Mouse (Mus musculus) forebrain, embryonic 12.5 days (tissue): ENCODE measurements at regions not wholly inside any gene's neighbourhood (a gene's known extent, or its start where the extent isn't known, plus 50 kb on each side); places are given as distances from the start of the nearest gene placed in this dataset.

ENCODE experiments used
- ATAC-seq: fragments of 200-750 bp; cut with Nextera tagmentation; 2 replicates; pipeline ENCODE4 v1.8.0; 2017; ENCODE audit warnings: moderate TSS enrichment; ENCODE audit not compliant: low FRiP score
- H3K27ac ChIP-seq: fragments of 300-500 bp; sonication (generic); 2 replicates; pipeline ENCODE4 v1.5.1; 2016; ENCODE audit warnings: mild to moderate bottlenecking
- H3K27me3 ChIP-seq: fragments of 300-500 bp; sonication (generic); 2 replicates; pipeline ENCODE4 v1.6.1; 2016; ENCODE audit warnings: mild to moderate bottlenecking
- H3K36me3 ChIP-seq: fragments of 300-500 bp; sonication (generic); replicated peaks from 2 replicates; pipeline ENCODE4 v1.6.1; 2016; ENCODE audit warnings: mild to moderate bottlenecking
- H3K4me1 ChIP-seq: fragments of 300-500 bp; sonication (generic); 2 replicates; pipeline ENCODE4 v1.6.1; 2016
- H3K4me2 ChIP-seq: fragments of 300-500 bp; sonication (generic); 2 replicates; pipeline ENCODE4 v1.6.1; 2016; ENCODE audit warnings: mild to moderate bottlenecking, moderate library complexity
- H3K4me3 ChIP-seq: fragments of 300-500 bp; sonication (generic); replicated peaks from 2 replicates; pipeline ENCODE4 v1.5.1; 2016; ENCODE audit warnings: mild to moderate bottlenecking
- H3K9ac ChIP-seq: fragments of 300-500 bp; sonication (generic); 2 replicates; pipeline ENCODE4 v1.6.1; 2016; ENCODE audit warnings: mild to moderate bottlenecking
- H3K9me3 ChIP-seq: fragments of 300-500 bp; sonication (generic); 2 replicates; pipeline ENCODE4 v1.6.1; 2016
- WGBS: fragments of 180-500 bp; shearing (Covaris S2); methylation state at CpG from one replicate; pipeline ENCODE4 v1.1.7; 2016; 5-methylcytosine and 5-hydroxymethylcytosine counted together

DNA sequence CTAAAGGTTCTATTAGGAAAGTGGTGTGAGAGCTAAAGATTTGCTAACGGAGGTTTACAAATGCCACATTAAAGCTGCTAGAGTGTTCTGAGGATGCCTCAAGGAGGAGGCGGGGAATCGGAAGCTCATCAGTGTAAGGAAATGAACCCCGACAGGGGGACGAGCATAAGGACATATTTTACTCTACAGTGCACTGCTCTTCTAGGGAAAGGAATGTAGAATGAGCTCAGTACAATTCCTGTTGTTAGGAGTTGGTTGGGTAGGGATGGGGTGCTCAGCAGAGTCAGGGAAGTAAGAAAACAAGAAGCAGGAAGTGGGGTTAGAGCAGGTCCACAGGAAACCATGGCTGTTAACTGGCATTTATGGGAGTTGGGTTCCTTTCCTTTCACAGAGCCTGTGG is 54.6 kb downstream of the Mex3b start:
- 85% methylated on average over 5 of the region's 5 CpGs for WGBS
- no peak for ATAC-seq

DNA sequence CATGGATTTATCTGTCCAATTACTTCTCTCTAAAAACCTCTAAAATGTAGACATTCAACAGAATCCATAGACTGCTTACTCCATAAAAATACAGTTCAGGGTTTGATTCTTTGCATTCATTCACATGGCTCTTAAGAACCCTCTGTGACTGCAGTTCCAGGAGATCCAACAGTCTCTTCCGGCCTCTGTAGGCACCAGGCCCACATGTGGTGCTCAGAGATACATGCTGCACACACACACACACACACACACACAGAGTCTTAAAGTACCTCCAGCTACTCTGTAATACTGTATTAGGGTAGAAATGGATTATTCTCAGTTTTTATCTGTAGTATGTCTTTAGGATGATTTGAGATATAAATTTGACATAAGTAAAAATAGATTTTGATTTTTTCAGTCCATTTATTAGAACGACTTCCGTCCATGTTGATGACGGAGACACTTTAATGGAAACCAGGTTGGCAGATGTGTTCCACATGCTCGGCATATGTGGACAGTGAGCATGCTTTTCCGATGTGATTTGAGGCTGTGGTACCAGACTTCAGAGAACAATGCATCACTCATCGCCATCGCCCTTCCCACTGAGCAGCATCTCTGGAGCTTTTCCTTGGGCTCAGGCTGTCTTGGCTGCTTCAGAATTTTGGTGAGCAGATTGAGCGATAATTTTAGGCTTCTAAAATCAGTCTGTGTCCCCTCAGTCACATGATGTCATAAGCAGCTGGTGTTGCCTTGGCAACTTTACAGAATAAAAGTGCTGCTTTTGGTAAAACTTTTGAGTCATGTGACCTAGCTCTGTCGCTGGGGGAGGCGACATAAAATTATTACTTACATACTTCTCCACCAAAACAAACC is 56.3 kb downstream of the Mex3b start:
- WGBS = 80% methylated on average over 11 of the region's 11 CpGs
- no peak for ATAC-seq

More for the DNA sequence above, 54.6 kb downstream of the Mex3b start:
- H3K9me3 ChIP-seq = 0 out of 2 replicates have a peak, but pooled peaks cover 6% of the 10 kb centered on the region
- no peaks in the 10 kb centered on the region for H3K36me3 ChIP-seq
- H3K4me2 ChIP-seq = no peak overlapping the region
- no peak overlapping the region for H3K9ac ChIP-seq
- H3K4me1 ChIP-seq = no peaks in the 10 kb centered on the region
- H3K27ac ChIP-seq = no peak overlapping the region
- H3K27me3 ChIP-seq = no peaks in the 10 kb centered on the region
- H3K4me3 ChIP-seq = no peak overlapping the region

DNA sequence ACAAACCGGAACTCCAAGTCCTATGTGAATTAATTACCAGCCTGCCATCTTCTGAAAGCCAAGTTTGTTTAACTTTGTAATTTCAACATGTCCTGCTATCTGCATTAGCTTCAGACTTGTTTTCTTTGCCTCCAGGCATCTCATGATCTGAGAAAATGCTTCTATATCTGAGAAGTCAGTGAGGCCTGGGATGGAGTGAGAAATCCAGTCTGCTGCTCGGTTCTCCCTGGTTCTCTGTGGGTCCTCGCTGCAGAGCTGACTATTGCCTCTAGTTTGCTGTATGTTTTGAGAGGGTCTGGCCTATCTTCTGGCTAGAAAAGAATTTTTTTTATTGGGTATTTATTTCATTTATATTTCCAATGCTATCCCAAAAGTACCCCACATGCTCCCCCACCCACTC is 57.0 kb downstream of the Mex3b start:
- Histone ChIP-seq H3K27ac (no peak overlapping the region), H3K9ac (no peak overlapping the region), H3K9me3 (no peaks in the 10 kb centered on the region), H3K4me3 (no peak overlapping the region), H3K36me3 (no peaks in the 10 kb centered on the region), H3K4me1 (no peaks in the 10 kb centered on the region), H3K4me2 (no peak overlapping the region), H3K27me3 (no peaks in the 10 kb centered on the region)
- no peak for ATAC-seq
- 84% methylated on average over 3 of the region's 3 CpGs for WGBS

More for the DNA sequence above, 56.3 kb downstream of the Mex3b start:
- no peaks in the 10 kb centered on the region for H3K27me3 ChIP-seq
- no peaks in the 10 kb centered on the region for H3K36me3 ChIP-seq
- no peak overlapping the region for H3K27ac ChIP-seq
- H3K4me3 ChIP-seq = no peak overlapping the region
- H3K9me3 ChIP-seq = 0 out of 2 replicates have a peak, but pooled peaks cover 3% of the 10 kb centered on the region
- H3K4me2 ChIP-seq = no peak overlapping the region
- H3K4me1 ChIP-seq = no peaks in the 10 kb centered on the region
- H3K9ac ChIP-seq = no peak overlapping the region

DNA sequence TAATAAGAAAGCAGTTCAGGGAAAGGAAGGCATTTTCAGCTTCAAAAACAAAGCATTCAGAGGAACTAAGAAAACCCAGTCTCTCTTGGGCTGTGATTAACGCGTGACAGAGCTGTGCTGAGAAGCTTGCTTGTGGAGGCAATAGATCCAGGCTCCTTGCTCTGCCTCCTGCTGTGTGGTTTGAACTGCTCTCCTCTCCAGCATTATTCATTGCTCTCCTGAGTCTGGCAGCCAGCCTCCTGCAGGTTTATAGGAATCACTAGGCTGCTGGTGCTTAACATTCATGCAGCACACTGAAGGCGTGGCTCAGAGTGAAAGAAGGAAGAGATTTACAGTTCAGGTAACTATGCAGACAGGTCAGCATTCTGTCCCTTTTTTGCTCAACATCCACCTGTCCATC is 71.2 kb downstream of the Mex3b start:
- Histone ChIP-seq H3K9ac (no peak overlapping the region), H3K4me3 (no peak overlapping the region), H3K9me3 (no peaks in the 10 kb centered on the region), H3K27ac (no peak overlapping the region), H3K4me1 (peaks cover 8% of the 10 kb centered on the region), H3K36me3 (no peaks in the 10 kb centered on the region), H3K27me3 (no peaks in the 10 kb centered on the region), H3K4me2 (no peak overlapping the region)
- 6% methylated on average over 3 of the region's 3 CpGs for whole genome bisulfite sequencing
- 0 out of 2 replicates have a peak, but pooled peaks have one; percentile 41 for ATAC-seq

DNA sequence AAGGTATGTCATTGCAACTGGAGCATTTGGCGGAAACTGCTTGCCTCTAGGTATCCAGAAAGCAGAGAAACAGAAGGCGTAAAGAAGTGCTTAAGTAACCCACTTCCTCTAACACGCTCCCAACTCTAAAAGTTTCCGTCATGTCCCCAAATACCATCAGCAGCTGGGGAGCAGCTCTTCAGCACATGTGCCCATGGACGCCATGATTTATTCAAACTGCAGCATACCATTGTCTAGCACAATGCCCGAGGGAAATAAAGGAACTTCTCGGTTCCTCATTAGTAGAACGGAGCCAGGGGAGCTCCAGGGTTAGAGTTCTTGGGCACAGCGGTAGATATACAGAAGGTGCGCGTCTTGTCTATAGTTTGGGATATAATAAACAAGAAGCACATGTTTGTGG is 72.4 kb downstream of the Mex3b start:
- Histone ChIP-seq H3K4me1 (peaks cover 8% of the 10 kb centered on the region), H3K27ac (no peak overlapping the region), H3K4me3 (no peak overlapping the region), H3K9me3 (no peaks in the 10 kb centered on the region), H3K36me3 (no peaks in the 10 kb centered on the region), H3K4me2 (no peak overlapping the region), H3K9ac (no peak overlapping the region), H3K27me3 (no peaks in the 10 kb centered on the region)
- 84% methylated on average over 11 of the region's 11 CpGs for WGBS
- ATAC-seq = no peak

DNA sequence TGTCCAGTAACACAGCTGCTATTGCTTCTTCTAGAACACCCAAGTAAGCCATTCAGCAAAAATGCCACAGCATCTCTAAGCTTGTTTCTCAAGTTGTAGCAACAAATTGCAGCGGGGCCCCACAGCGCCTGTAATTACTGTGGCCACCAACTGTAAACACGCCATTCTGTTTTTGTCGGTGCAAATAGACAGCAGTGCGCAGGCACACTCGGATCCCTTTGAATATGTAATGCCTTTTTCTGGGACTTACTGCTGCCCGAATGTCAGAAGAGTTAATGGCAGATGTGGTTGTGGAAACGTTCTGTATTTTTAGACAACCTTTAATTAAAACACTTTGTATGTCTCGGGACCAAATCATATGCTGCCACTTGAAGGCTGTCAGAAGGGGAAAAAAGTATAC is 76.2 kb downstream of the Mex3b start:
- Histone ChIP-seq H3K9me3 (no peaks in the 10 kb centered on the region), H3K4me1 (peaks cover 2% of the 10 kb centered on the region), H3K4me3 (no peak overlapping the region), H3K4me2 (no peak overlapping the region), H3K27me3 (no peaks in the 10 kb centered on the region), H3K27ac (no peak overlapping the region), H3K9ac (no peak overlapping the region), H3K36me3 (no peaks in the 10 kb centered on the region)
- 71% methylated on average over 9 of the region's 9 CpGs for WGBS
- no peak for ATAC-seq

DNA sequence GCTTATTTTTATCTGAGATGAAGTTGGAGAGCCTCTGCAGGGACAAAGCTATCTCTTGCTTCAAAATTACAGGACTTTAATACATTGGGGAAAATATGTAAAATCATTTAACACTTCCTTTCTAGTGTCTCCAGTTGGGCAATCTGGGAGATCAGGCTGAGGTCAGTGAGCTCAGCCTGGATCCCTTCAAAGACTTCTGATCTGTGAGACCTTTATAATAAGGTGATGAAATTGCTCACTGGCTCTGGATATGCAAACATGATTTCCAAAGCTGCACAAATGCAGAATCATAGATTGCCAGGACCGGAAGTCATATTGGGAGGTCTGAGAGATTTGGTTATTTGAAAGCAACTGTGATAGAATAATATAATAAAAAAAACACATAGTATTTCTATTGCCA is 76.7 kb downstream of the Mex3b start:
- WGBS = 95% methylated on average over 1 of the region's 1 CpGs
- H3K27ac ChIP-seq = no peak overlapping the region
- no peak overlapping the region for H3K9ac ChIP-seq
- H3K27me3 ChIP-seq = no peaks in the 10 kb centered on the region
- H3K4me3 ChIP-seq = no peak overlapping the region
- no peak overlapping the region for H3K4me2 ChIP-seq
- H3K9me3 ChIP-seq = no peaks in the 10 kb centered on the region
- H3K36me3 ChIP-seq = no peaks in the 10 kb centered on the region
- no peak for ATAC-seq
- no peaks in the 10 kb centered on the region for H3K4me1 ChIP-seq

DNA sequence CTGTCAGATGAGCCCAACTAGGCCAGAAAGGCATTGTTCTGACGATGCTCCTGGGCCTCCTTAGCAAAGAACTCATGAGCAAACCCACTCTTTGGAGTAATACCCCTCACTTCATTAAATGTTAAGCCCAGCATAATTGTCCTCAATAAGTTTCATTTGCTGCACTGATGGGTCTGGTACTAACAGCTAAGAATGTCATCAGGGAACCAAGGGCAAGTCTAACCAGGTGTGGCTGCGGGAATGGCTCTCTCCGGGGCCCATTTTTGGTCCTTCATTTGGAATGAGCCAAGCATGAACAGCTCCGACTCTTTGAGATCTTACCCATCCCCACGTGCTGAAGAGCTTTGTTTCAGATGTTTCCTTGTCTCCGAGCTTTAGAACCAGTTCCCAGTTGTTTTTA is 82.2 kb downstream of the Mex3b start:
- Histone ChIP-seq H3K27me3 (no peaks in the 10 kb centered on the region), H3K4me2 (no peak overlapping the region), H3K9ac (no peak overlapping the region), H3K9me3 (no peaks in the 10 kb centered on the region), H3K4me3 (no peak overlapping the region), H3K4me1 (no peaks in the 10 kb centered on the region), H3K27ac (no peak overlapping the region), H3K36me3 (no peaks in the 10 kb centered on the region)
- WGBS = 84% methylated on average over 6 of the region's 6 CpGs
- ATAC-seq = no peak

DNA sequence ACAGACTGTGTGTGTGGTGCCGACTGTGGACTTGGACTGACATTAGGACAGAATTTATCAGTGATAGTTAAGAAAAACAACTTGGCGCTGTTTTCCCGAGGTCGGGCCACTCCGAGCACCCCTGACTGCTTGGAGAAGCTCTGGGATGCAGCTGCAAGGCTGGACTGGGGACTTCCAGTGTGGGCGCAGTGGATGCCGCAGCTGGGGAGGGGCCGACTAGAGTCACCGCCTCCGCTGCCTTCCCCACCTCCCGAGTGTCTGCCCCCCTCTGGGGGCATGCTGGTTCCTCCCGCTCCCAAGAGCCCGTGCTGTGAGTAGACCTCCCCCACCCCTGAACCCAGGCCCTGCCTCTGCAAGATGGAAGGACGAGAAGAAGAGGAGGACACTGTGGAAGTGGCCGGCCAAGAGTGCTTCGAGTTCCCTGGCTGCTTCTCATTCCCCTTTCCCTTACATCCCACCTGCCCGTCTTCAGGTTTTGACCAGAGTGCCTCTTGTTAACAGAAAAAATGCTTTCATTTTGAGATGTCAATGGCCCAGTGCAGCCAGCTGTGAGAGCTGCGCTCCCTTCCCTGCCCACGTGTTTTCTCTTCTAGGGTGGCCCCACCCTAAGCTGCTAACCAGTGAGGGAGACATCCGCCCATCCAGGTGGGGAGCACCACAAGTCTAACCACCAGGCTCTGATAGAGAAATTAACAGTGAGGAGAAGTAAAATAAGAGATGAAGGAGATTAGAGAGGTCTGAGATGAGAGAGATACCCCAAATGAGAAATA is 90.3 kb downstream of the Mex3b start:
- H3K9me3 ChIP-seq = no peaks in the 10 kb centered on the region
- H3K27ac ChIP-seq = no peak overlapping the region
- no peaks in the 10 kb centered on the region for H3K36me3 ChIP-seq
- no peak overlapping the region for H3K9ac ChIP-seq
- H3K4me3 ChIP-seq = no peak overlapping the region
- no peak overlapping the region for H3K4me2 ChIP-seq
- no peaks in the 10 kb centered on the region for H3K27me3 ChIP-seq
- WGBS = 69% methylated on average over 19 of the region's 20 CpGs
- no peak for ATAC-seq
- H3K4me1 ChIP-seq = no peaks in the 10 kb centered on the region

DNA sequence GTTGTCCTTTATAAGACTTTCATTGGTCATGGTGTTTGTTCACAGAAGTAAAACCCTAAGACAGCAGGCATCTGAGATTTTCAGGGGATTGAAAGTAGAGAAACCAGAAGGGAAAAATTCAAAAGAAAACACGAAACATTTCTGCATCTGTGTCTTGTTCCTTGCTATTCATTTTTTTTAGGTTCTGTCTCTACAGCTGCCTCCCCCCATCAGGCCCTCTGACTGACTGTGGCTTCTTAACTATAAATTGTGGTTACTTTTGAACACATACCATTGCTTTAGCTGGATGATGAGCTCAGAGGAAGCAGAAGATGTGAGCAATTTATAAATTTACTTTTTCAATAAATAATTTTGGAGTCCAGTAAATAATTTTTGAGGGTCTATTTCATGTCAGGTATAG is 103.5 kb downstream of the Mex3b start:
- H3K9ac ChIP-seq = no peak overlapping the region
- 75% methylated on average over 1 of the region's 1 CpGs for WGBS
- H3K4me1 ChIP-seq = 0 out of 2 replicates have a peak, but pooled peaks cover 3% of the 10 kb centered on the region
- no peak overlapping the region for H3K27ac ChIP-seq
- no peaks in the 10 kb centered on the region for H3K9me3 ChIP-seq
- H3K4me3 ChIP-seq = no peak overlapping the region
- H3K36me3 ChIP-seq = no peaks in the 10 kb centered on the region
- H3K4me2 ChIP-seq = no peak overlapping the region
- ATAC-seq = no peak
- no peaks in the 10 kb centered on the region for H3K27me3 ChIP-seq

DNA sequence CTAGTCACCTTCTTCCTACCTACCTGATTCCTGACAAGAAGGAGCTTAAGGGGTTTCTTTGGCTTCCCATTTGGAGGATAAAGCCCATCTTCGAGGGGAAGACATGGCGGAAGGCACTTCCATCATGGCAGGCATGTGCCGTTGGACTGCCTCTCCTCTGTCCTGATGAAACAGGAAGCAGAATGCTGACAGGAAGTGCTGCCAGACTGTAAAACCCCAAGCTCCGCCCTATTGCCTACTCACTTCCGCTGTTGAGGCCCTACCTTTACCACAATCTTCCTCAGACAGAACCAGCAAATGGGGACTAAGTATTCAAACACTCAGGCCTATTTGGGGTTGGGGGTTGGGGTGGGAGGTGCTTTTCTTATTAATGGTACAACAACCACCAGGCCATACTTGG is 104.1 kb downstream of the Mex3b start:
- no peak overlapping the region for H3K9ac ChIP-seq
- H3K27me3 ChIP-seq = no peaks in the 10 kb centered on the region
- ATAC-seq = no peak
- WGBS = 93% methylated on average over 5 of the region's 5 CpGs
- no peak overlapping the region for H3K4me3 ChIP-seq
- H3K27ac ChIP-seq = no peak overlapping the region
- H3K9me3 ChIP-seq = no peaks in the 10 kb centered on the region
- 0 out of 2 replicates have a peak, but pooled peaks cover 3% of the 10 kb centered on the region for H3K4me1 ChIP-seq
- H3K36me3 ChIP-seq = no peaks in the 10 kb centered on the region
- no peak overlapping the region for H3K4me2 ChIP-seq

DNA sequence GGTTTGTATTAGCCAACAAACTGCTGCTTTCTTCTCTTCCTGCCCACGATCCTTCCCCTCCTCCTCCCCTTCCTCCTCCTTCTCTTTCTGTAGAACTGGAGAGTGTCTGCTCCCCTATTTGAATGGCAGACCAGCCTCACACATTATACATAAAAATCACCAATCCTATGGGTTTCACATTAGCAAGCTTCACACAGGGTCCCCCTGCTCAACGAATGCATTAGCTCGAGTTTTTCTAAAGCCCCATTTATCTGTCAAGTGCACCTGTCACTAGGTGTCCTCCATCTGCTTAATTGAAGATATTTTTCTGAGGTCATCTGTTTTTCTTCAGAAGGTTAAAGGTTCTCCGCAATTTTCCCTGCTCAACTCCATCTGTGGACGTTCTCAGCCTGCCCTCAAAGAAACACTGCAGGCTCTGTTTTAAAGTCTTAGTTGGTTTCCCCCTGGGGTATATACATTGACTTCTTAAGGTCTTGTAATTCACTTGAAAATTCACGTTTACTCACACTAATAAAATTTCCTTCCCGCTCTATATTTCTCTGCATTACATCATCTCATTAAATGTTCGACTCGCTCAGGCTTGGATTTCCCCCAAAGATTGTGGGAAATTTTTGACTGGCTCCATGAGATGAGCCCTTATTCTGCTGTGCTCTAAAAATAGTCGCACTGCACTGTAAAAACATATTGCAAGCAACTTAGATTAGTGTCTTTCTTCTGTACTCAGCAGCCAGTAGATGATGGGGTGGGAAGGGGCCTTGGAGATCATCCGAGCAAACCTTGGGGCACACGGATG is 105.3 kb downstream of the Mex3b start:
- no peaks in the 10 kb centered on the region for H3K9me3 ChIP-seq
- H3K27me3 ChIP-seq = no peaks in the 10 kb centered on the region
- no peak overlapping the region for H3K4me3 ChIP-seq
- 0 out of 2 replicates have a peak, but pooled peaks cover 3% of the 10 kb centered on the region for H3K4me1 ChIP-seq
- WGBS = 67% methylated on average over 12 of the region's 12 CpGs
- H3K27ac ChIP-seq = no peak overlapping the region
- no peak overlapping the region for H3K9ac ChIP-seq
- no peak for ATAC-seq
- H3K4me2 ChIP-seq = no peak overlapping the region
- H3K36me3 ChIP-seq = no peaks in the 10 kb centered on the region
